Mouse (Mus musculus): ENCODE data around the gene Ccl7. TPM values are rescaled to one million over a fixed set of nuclear protein-coding genes. Genes with fewer than 3 reads are reported as not detected.

The Ccl7 gene
- 2.1 and 4.1 TPM in 2 replicates for polyA plus RNA-seq (2012; rRNA removed; ENCODE audit: low replicate concordance)

DNA sequence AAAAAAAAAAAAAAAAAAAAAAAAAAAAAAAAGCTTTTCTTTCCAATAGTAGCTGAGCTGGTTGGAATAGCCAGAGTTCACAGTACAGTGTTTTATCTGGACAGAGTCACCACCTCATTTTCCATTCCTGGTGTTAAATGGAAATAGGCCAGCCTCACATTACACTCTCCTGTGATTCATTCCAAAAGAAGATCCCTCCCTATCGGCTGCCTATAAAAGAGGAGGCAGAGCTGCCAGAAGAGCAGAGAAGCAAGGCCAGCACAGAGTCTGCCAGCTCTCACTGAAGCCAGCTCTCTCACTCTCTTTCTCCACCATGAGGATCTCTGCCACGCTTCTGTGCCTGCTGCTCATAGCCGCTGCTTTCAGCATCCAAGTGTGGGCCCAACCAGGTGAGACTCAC lies at the start of gene Ccl7:
Gene Ccl7 (plus strand): TSS at position 242 of the 400 bp plus-strand sequence.

DNA sequence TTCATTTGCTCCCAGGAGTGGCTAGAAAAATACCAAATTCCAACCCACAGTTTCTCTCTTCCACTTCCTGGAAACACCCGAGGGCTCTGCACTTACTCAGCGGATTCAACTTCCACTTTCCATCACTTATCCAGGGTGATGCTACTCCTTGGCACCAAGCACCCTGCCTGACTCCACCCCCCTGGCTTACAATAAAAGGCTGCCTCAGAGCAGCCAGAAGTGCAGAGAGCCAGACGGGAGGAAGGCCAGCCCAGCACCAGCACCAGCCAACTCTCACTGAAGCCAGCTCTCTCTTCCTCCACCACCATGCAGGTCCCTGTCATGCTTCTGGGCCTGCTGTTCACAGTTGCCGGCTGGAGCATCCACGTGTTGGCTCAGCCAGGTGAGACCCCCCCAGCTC lies 10.2 kb upstream of the Ccl7 start, which contains the start of gene Ccl2:
Gene Ccl2 (plus strand): TSS at position 216 of the 400 bp plus-strand sequence.

DNA sequence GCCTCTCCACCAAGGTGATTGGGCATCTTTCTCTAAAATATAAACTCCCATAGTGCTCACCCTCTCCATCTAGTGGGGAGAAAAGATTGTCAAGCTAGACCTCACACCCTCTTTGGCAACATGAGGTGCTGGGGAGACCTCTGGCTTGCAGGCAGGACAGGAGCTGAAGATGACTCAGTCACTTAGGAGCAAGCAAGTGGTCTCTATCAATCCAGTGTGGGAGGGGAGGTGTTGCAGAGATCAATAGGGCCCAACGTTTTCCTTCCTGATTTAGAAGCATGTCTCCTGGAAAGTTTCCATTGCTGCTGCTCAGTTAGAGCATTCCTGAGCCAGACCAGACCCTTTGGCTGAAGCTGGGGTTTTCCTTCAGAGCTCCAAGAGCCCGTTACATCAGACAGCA lies 7.0 kb upstream of the Ccl7 start, which contains the start of gene Gm17268:
Gene Gm17268 (minus strand): TSS at position 28 of the 400 bp plus-strand sequence.

DNA sequence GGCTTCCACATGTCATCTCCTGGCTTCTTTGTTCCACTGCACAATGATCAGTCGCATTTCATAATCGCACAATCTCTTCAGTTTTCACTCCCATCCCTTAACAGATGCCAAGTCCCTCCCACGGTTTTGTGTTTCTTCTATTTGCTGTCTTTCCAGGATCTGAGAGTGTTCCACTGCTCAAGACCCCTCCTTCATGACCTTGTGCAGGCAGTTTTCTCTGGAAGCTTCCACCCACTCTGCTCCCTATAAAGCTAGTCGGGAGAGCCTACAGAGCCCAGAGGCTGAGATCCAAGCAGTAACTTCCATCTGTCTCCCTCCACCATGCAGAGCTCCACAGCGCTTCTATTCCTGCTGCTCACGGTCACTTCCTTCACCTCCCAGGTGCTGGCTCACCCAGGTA lies 12.1 kb downstream of the Ccl7 start, which contains the start of gene Ccl11:
Gene Ccl11 (plus strand): TSS at position 178 of the 400 bp plus-strand sequence.

Other genes starting within 250 kb of the Ccl7 start
- gene 5530401A14Rik, start 185.0 kb upstream of the Ccl7 start, polyA plus RNA-seq (2012; rRNA removed; ENCODE audit: low replicate concordance) = not detected in 2 replicates
- gene Asic2, start 77.3 kb upstream of the Ccl7 start, polyA plus RNA-seq (2012; rRNA removed; ENCODE audit: low replicate concordance) = 0.29 and 0.50 TPM in 2 replicates
- 8.1 and 8.5 TPM in 2 replicates for gene Ccl2, start 10.1 kb upstream of the Ccl7 start, polyA plus RNA-seq (2012; rRNA removed; ENCODE audit: low replicate concordance)
- not detected in 2 replicates for gene Gm17268, start 7.2 kb upstream of the Ccl7 start, polyA plus RNA-seq (2012; rRNA removed; ENCODE audit: low replicate concordance)
- 30.9 and 79.1 TPM in 2 replicates for gene Ccl11, start 12.1 kb downstream of the Ccl7 start, polyA plus RNA-seq (2012; rRNA removed; ENCODE audit: low replicate concordance)
- 6.0 and 7.0 TPM in 2 replicates for gene Ccl12, start 56.1 kb downstream of the Ccl7 start, polyA plus RNA-seq (2012; rRNA removed; ENCODE audit: low replicate concordance)
- gene Ccl8, start 69.5 kb downstream of the Ccl7 start, polyA plus RNA-seq (2012; rRNA removed; ENCODE audit: low replicate concordance) = 52.4 and 106 TPM in 2 replicates

Measured in mammary gland, adult 2 months (tissue).